Mouse (Mus musculus): ENCODE data around the gene Foxp1. TPM values are rescaled to one million over a fixed set of nuclear protein-coding genes. Genes with fewer than 3 reads are reported as not detected.

Foxp1 gene
- polyA plus RNA-seq, 1 experiment from 2014 or later: 65.4 TPM

GRCm38 (mm10) chr6:99206437-99206870 is 316.1 kb downstream of the Foxp1 start:
- H3K9ac ChIP-seq (ENCODE audit: low read length): no peak overlapping the region
- H3K4me1 ChIP-seq (ENCODE audit: control insufficient read depth, insufficient read depth, low read length): peaks cover 29% of the 10 kb centered on the region
- DNase-seq (ENCODE audit: low spot score) (no peak), ATAC-seq (ENCODE audit: insufficient number of reproducible peaks, low FRiP score, low TSS enrichment, low read depth) (no peak)
- no peak overlapping the region for H3K4me3 ChIP-seq (ENCODE audit: low read depth, low read length)
- 0 out of 2 replicates have a peak, but pooled peaks cover 2% of the 10 kb centered on the region for H3K27me3 ChIP-seq (ENCODE audit: control insufficient read depth, insufficient read depth, low read length)
- no peak overlapping the region for H3K4me2 ChIP-seq (ENCODE audit: low read depth, severe bottlenecking)
- no peak overlapping the region for H3K27ac ChIP-seq (replicated peaks; ENCODE audit: low read depth, low read length)
- 23% methylated on average over 5 of the region's 5 CpGs for WGBS
- H3K9me3 ChIP-seq (ENCODE audit: control insufficient read depth, low read length): no peaks in the 10 kb centered on the region
- H3K36me3 ChIP-seq (ENCODE audit: control insufficient read depth, insufficient read depth, low read length): no peaks in the 10 kb centered on the region

GRCm38 (mm10) chr6:99205587-99206436 is 316.7 kb downstream of the Foxp1 start:
- H3K4me3 ChIP-seq (ENCODE audit: low read depth, low read length): no peak overlapping the region
- H3K4me1 ChIP-seq (ENCODE audit: control insufficient read depth, insufficient read depth, low read length): peaks cover 35% of the 10 kb centered on the region
- H3K4me2 ChIP-seq (ENCODE audit: low read depth, severe bottlenecking): no peak overlapping the region; the same call in 1 of the 2 replicates
- no peak overlapping the region for H3K9ac ChIP-seq (ENCODE audit: low read length)
- ATAC-seq (ENCODE audit: insufficient number of reproducible peaks, low FRiP score, low TSS enrichment, low read depth) (no peak), DNase-seq (ENCODE audit: low spot score) (peak; percentile 50)
- no peaks in the 10 kb centered on the region for H3K36me3 ChIP-seq (ENCODE audit: control insufficient read depth, insufficient read depth, low read length)
- H3K27me3 ChIP-seq (ENCODE audit: control insufficient read depth, insufficient read depth, low read length): 0 out of 2 replicates have a peak, but pooled peaks cover 2% of the 10 kb centered on the region
- no peak overlapping the region for H3K27ac ChIP-seq (replicated peaks; ENCODE audit: low read depth, low read length)
- no peaks in the 10 kb centered on the region for H3K9me3 ChIP-seq (ENCODE audit: control insufficient read depth, low read length)
- WGBS: 6% methylated on average over 13 of the region's 13 CpGs

- Histone ChIP-seq H3K27me3 (ENCODE audit: control insufficient read depth, insufficient read depth, low read length) (0 out of 2 replicates have a peak, but pooled peaks cover 2% of the 10 kb centered on the region), H3K9me3 (ENCODE audit: control insufficient read depth, low read length) (no peaks in the 10 kb centered on the region), H3K27ac (replicated peaks; ENCODE audit: low read depth, low read length) (0 out of 2 replicates have a peak overlapping the region, but pooled peaks have one; percentile 22), H3K4me1 (ENCODE audit: control insufficient read depth, insufficient read depth, low read length) (peaks cover 41% of the 10 kb centered on the region), H3K4me3 (ENCODE audit: low read depth, low read length) (no peak overlapping the region), H3K4me2 (ENCODE audit: low read depth, severe bottlenecking) (peak overlapping the region; percentile 41), H3K36me3 (ENCODE audit: control insufficient read depth, insufficient read depth, low read length) (no peaks in the 10 kb centered on the region), H3K9ac (ENCODE audit: low read length) (no peak overlapping the region)
- 3% methylated on average over 7 of the region's 7 CpGs for WGBS
- DNase-seq (ENCODE audit: low spot score) (peak; percentile 40), ATAC-seq (ENCODE audit: insufficient number of reproducible peaks, low FRiP score, low TSS enrichment, low read depth) (no peak)
Measured at GRCm38 (mm10) chr6:99204780-99205586, 317.5 kb downstream of the Foxp1 start.

GRCm38 (mm10) chr6:99204052-99204779 is 318.3 kb downstream of the Foxp1 start:
- peak overlapping the region; percentile 41 for H3K4me2 ChIP-seq (ENCODE audit: low read depth, severe bottlenecking)
- H3K9ac ChIP-seq (ENCODE audit: low read length): no peak overlapping the region
- 0 out of 2 replicates have a peak, but pooled peaks cover 2% of the 10 kb centered on the region for H3K27me3 ChIP-seq (ENCODE audit: control insufficient read depth, insufficient read depth, low read length)
- H3K4me1 ChIP-seq (ENCODE audit: control insufficient read depth, insufficient read depth, low read length): peaks cover 41% of the 10 kb centered on the region
- 0 out of 2 replicates have a peak overlapping the region, but pooled peaks have one; percentile 22 for H3K27ac ChIP-seq (replicated peaks; ENCODE audit: low read depth, low read length)
- DNase-seq (ENCODE audit: low spot score) (peak; percentile 57), ATAC-seq (ENCODE audit: insufficient number of reproducible peaks, low FRiP score, low TSS enrichment, low read depth) (no peak)
- no peaks in the 10 kb centered on the region for H3K36me3 ChIP-seq (ENCODE audit: control insufficient read depth, insufficient read depth, low read length)
- under 1% methylated on average over 14 of the region's 14 CpGs for WGBS
- no peak overlapping the region; the same call in 1 of the 2 replicates for H3K4me3 ChIP-seq (ENCODE audit: low read depth, low read length)
- no peaks in the 10 kb centered on the region for H3K9me3 ChIP-seq (ENCODE audit: control insufficient read depth, low read length)

- DNase-seq (ENCODE audit: low spot score): no peak
- Histone ChIP-seq H3K9me3 (ENCODE audit: control insufficient read depth, low read length) (no peaks in the 10 kb centered on the region), H3K4me3 (ENCODE audit: low read depth, low read length) (no peak overlapping the region), H3K4me2 (ENCODE audit: low read depth, severe bottlenecking) (peak overlapping the region; percentile 22; the same call in 1 of the 2 replicates), H3K27ac (replicated peaks; ENCODE audit: low read depth, low read length) (no peak overlapping the region), H3K4me1 (ENCODE audit: control insufficient read depth, insufficient read depth, low read length) (peaks cover 41% of the 10 kb centered on the region), H3K27me3 (ENCODE audit: control insufficient read depth, insufficient read depth, low read length) (0 out of 2 replicates have a peak, but pooled peaks cover 2% of the 10 kb centered on the region), H3K9ac (ENCODE audit: low read length) (no peak overlapping the region), H3K36me3 (ENCODE audit: control insufficient read depth, insufficient read depth, low read length) (no peaks in the 10 kb centered on the region)
- 26% methylated on average over 11 of the region's 11 CpGs for WGBS
- ATAC-seq (ENCODE audit: insufficient number of reproducible peaks, low FRiP score, low TSS enrichment, low read depth): no peak
Measured at GRCm38 (mm10) chr6:99203231-99203630, 319.3 kb downstream of the Foxp1 start.

GRCm38 (mm10) chr6:99202781-99203180 is 319.7 kb downstream of the Foxp1 start:
- ATAC-seq (ENCODE audit: insufficient number of reproducible peaks, low FRiP score, low TSS enrichment, low read depth) (no peak), DNase-seq (ENCODE audit: low spot score) (no peak)
- no peak overlapping the region for H3K4me2 ChIP-seq (ENCODE audit: low read depth, severe bottlenecking)
- 76% methylated on average over 4 of the region's 4 CpGs for WGBS
- H3K9me3 ChIP-seq (ENCODE audit: control insufficient read depth, low read length): no peaks in the 10 kb centered on the region
- H3K27ac ChIP-seq (replicated peaks; ENCODE audit: low read depth, low read length): no peak overlapping the region
- no peaks in the 10 kb centered on the region for H3K27me3 ChIP-seq (ENCODE audit: control insufficient read depth, insufficient read depth, low read length)
- no peak overlapping the region for H3K9ac ChIP-seq (ENCODE audit: low read length)
- no peaks in the 10 kb centered on the region for H3K36me3 ChIP-seq (ENCODE audit: control insufficient read depth, insufficient read depth, low read length)
- no peak overlapping the region for H3K4me3 ChIP-seq (ENCODE audit: low read depth, low read length)
- H3K4me1 ChIP-seq (ENCODE audit: control insufficient read depth, insufficient read depth, low read length): peaks cover 41% of the 10 kb centered on the region

GRCm38 (mm10) chr6:99201271-99201705 is 321.2 kb downstream of the Foxp1 start:
- Histone ChIP-seq H3K9ac (ENCODE audit: low read length) (no peak overlapping the region), H3K4me2 (ENCODE audit: low read depth, severe bottlenecking) (no peak overlapping the region), H3K27me3 (ENCODE audit: control insufficient read depth, insufficient read depth, low read length) (no peaks in the 10 kb centered on the region), H3K4me3 (ENCODE audit: low read depth, low read length) (no peak overlapping the region), H3K36me3 (ENCODE audit: control insufficient read depth, insufficient read depth, low read length) (no peaks in the 10 kb centered on the region), H3K4me1 (ENCODE audit: control insufficient read depth, insufficient read depth, low read length) (peaks cover 37% of the 10 kb centered on the region), H3K27ac (replicated peaks; ENCODE audit: low read depth, low read length) (no peak overlapping the region), H3K9me3 (ENCODE audit: control insufficient read depth, low read length) (no peaks in the 10 kb centered on the region)
- DNase-seq (ENCODE audit: low spot score): peak; percentile 35
- 14% methylated on average over 4 of the region's 4 CpGs for WGBS
- no peak for ATAC-seq (ENCODE audit: insufficient number of reproducible peaks, low FRiP score, low TSS enrichment, low read depth)

Measured in limb, embryonic 11.5 days (tissue).